Mouse (Mus musculus) neural tube, embryonic 14.5 days (tissue): ENCODE results near the gene Evi5. TPM values are rescaled to one million over a fixed set of nuclear protein-coding genes. Genes with fewer than 3 reads are reported as not detected.

Experiments
- ATAC-seq: fragments of 200-750 bp; cut with Nextera tagmentation; 2 replicates; pipeline ENCODE4 v1.8.0; 2017; ENCODE audit warnings: low read depth, mild to moderate bottlenecking, moderate TSS enrichment, moderate library complexity
- H3K27ac ChIP-seq: fragments of 300-500 bp; sonication (generic); 2 replicates; pipeline ENCODE4 v1.5.1; 2014; ENCODE audit warnings: low read depth, mild to moderate bottlenecking, control low read depth, low read length, moderate library complexity, mixed read lengths
- H3K27me3 ChIP-seq: fragments of 300-500 bp; sonication (generic); 2 replicates; pipeline ENCODE4 v1.6.1; 2014; ENCODE audit warnings: low read length; ENCODE audit not compliant: control insufficient read depth, insufficient read depth
- H3K36me3 ChIP-seq: fragments of 300-500 bp; sonication (generic); 2 replicates; pipeline ENCODE4 v1.6.1; 2014; ENCODE audit warnings: low read length, mixed read lengths; ENCODE audit not compliant: control insufficient read depth, insufficient read depth
- H3K4me1 ChIP-seq: fragments of 300-500 bp; sonication (generic); 2 replicates; pipeline ENCODE4 v1.6.1; 2014; ENCODE audit warnings: low read length; ENCODE audit not compliant: control insufficient read depth, insufficient read depth
- H3K4me2 ChIP-seq: fragments of 300-500 bp; sonication (generic); 2 replicates; pipeline ENCODE4 v1.6.1; 2014; ENCODE audit warnings: mild to moderate bottlenecking, low read depth, low read length, control low read depth
- H3K4me3 ChIP-seq: fragments of 300-500 bp; sonication (generic); 2 replicates; pipeline ENCODE4 v1.5.1; 2014; ENCODE audit warnings: low read depth, low read length, control low read depth, mixed read lengths
- H3K9ac ChIP-seq: fragments of 300-500 bp; sonication (generic); replicated peaks from 2 replicates; pipeline ENCODE4 v1.6.1; 2014; ENCODE audit warnings: low read depth, mild to moderate bottlenecking, control low read depth, low read length, mixed read lengths
- H3K9me3 ChIP-seq: fragments of 300-500 bp; sonication (generic); 2 replicates; pipeline ENCODE4 v1.6.1; 2016; ENCODE audit warnings: low read length; ENCODE audit not compliant: control insufficient read depth
- WGBS: fragments of 180-500 bp; shearing (Covaris S2); extraction: QIAGEN DNeasy Blood & Tissue Kit; methylation state at CpG from one replicate; pipeline ENCODE4 v1.1.7; 2014; 5-methylcytosine and 5-hydroxymethylcytosine counted together
- polyA plus RNA-seq: library from polyadenylated mRNA; unstranded; fragments of >200 nt; fragmentation: Nextera tagmentation; extraction: Ambion mirVana; gene quantifications from 2 replicates; pipeline ENCODE4 v1.2.1, GENCODE M21; 2014

The Evi5 gene
- polyA plus RNA-seq, 1 experiment from 2014 or later, result 59.9 TPM

- Histone ChIP-seq H3K4me2 (no peak overlapping the region), H3K9me3 (no peaks in the 10 kb centered on the region)
- WGBS, result 67% methylated on average over 2 of the region's 2 CpGs
Observed at GRCm38 (mm10) chr5:107866127-107867126, 8.5 kb downstream of the Evi5 start.

GRCm38 (mm10) chr5:107863971-107864370 is 10.9 kb downstream of the Evi5 start:
- no peak overlapping the region for H3K9ac ChIP-seq
- H3K4me2 ChIP-seq, result no peak overlapping the region
- H3K9me3 ChIP-seq, result no peaks in the 10 kb centered on the region
- H3K4me1 ChIP-seq, result peaks cover 2% of the 10 kb centered on the region; the same call in 1 of the 2 replicates
- H3K4me3 ChIP-seq, result no peak overlapping the region
- H3K27ac ChIP-seq, result no peak overlapping the region
- ATAC-seq, result no peak
- no peaks in the 10 kb centered on the region for H3K36me3 ChIP-seq
- no peaks in the 10 kb centered on the region for H3K27me3 ChIP-seq
- 84% methylated on average over 3 of the region's 3 CpGs for WGBS

More at GRCm38 (mm10) chr5:107866127-107867126, 8.5 kb downstream of the Evi5 start:
- no peak for ATAC-seq
- no peaks in the 10 kb centered on the region for H3K36me3 ChIP-seq
- no peak overlapping the region for H3K4me3 ChIP-seq
- H3K4me1 ChIP-seq, result peaks cover 2% of the 10 kb centered on the region; the same call in 1 of the 2 replicates
- no peaks in the 10 kb centered on the region for H3K27me3 ChIP-seq
- no peak overlapping the region for H3K9ac ChIP-seq
- H3K27ac ChIP-seq, result no peak overlapping the region

- Histone ChIP-seq H3K4me2 (no peak overlapping the region), H3K27ac (no peak overlapping the region), H3K27me3 (no peaks in the 10 kb centered on the region), H3K36me3 (no peaks in the 10 kb centered on the region), H3K4me3 (no peak overlapping the region), H3K4me1 (no peaks in the 10 kb centered on the region), H3K9me3 (no peaks in the 10 kb centered on the region), H3K9ac (no peak overlapping the region)
- ATAC-seq, result no peak
- WGBS, result 55% methylated on average over 2 of the region's 2 CpGs
Observed at GRCm38 (mm10) chr5:107858963-107859362, 15.9 kb downstream of the Evi5 start.

- no peak for ATAC-seq
- H3K27me3 ChIP-seq, result no peaks in the 10 kb centered on the region
- no peaks in the 10 kb centered on the region for H3K4me1 ChIP-seq
- H3K9ac ChIP-seq, result no peak overlapping the region
- no peaks in the 10 kb centered on the region for H3K9me3 ChIP-seq
- no peaks in the 10 kb centered on the region for H3K36me3 ChIP-seq
- H3K4me3 ChIP-seq, result no peak overlapping the region
- H3K4me2 ChIP-seq, result no peak overlapping the region
- no peak overlapping the region for H3K27ac ChIP-seq
- 94% methylated on average over 2 of the region's 2 CpGs for WGBS
Observed at GRCm38 (mm10) chr5:107855546-107855945, 19.4 kb downstream of the Evi5 start.

- Histone ChIP-seq H3K27me3 (no peaks in the 10 kb centered on the region), H3K9me3 (no peaks in the 10 kb centered on the region), H3K9ac (no peak overlapping the region), H3K36me3 (no peaks in the 10 kb centered on the region), H3K4me3 (no peak overlapping the region), H3K4me1 (no peaks in the 10 kb centered on the region), H3K4me2 (no peak overlapping the region), H3K27ac (no peak overlapping the region)
- ATAC-seq, result no peak
- 86% methylated on average over 3 of the region's 3 CpGs for WGBS
Observed at GRCm38 (mm10) chr5:107854556-107854955, 20.4 kb downstream of the Evi5 start.

GRCm38 (mm10) chr5:107853807-107854206 is 21.1 kb downstream of the Evi5 start:
- no peak overlapping the region for H3K4me3 ChIP-seq
- H3K36me3 ChIP-seq, result no peaks in the 10 kb centered on the region
- no peaks in the 10 kb centered on the region for H3K9me3 ChIP-seq
- H3K27ac ChIP-seq, result no peak overlapping the region
- H3K9ac ChIP-seq, result no peak overlapping the region
- H3K27me3 ChIP-seq, result no peaks in the 10 kb centered on the region
- H3K4me1 ChIP-seq, result no peaks in the 10 kb centered on the region
- WGBS, result 44% methylated on average over 6 of the region's 6 CpGs
- no peak overlapping the region for H3K4me2 ChIP-seq
- no peak for ATAC-seq

- no peak for ATAC-seq
- Histone ChIP-seq H3K27ac (no peak overlapping the region), H3K4me3 (no peak overlapping the region), H3K4me2 (no peak overlapping the region), H3K36me3 (no peaks in the 10 kb centered on the region), H3K27me3 (no peaks in the 10 kb centered on the region), H3K9ac (no peak overlapping the region), H3K9me3 (no peaks in the 10 kb centered on the region), H3K4me1 (no peaks in the 10 kb centered on the region)
- WGBS, result 92% methylated on average over 4 of the region's 4 CpGs
Observed at GRCm38 (mm10) chr5:107848964-107849363, 25.9 kb downstream of the Evi5 start.

- no peak overlapping the region for H3K9ac ChIP-seq
- 82% methylated on average over 2 of the region's 2 CpGs for WGBS
- no peak overlapping the region for H3K27ac ChIP-seq
Observed at GRCm38 (mm10) chr5:107847817-107848216, 27.1 kb downstream of the Evi5 start.

GRCm38 (mm10) chr5:107847349-107847748 is 27.6 kb downstream of the Evi5 start:
- WGBS, result 83% methylated on average over 5 of the region's 5 CpGs
- Histone ChIP-seq H3K27me3 (no peaks in the 10 kb centered on the region), H3K4me3 (no peak overlapping the region), H3K9ac (no peak overlapping the region), H3K27ac (no peak overlapping the region), H3K36me3 (no peaks in the 10 kb centered on the region), H3K4me2 (no peak overlapping the region), H3K4me1 (no peaks in the 10 kb centered on the region), H3K9me3 (no peaks in the 10 kb centered on the region)
- ATAC-seq, result no peak

More at GRCm38 (mm10) chr5:107847817-107848216, 27.1 kb downstream of the Evi5 start:
- no peak for ATAC-seq
- no peak overlapping the region for H3K4me2 ChIP-seq
- no peaks in the 10 kb centered on the region for H3K36me3 ChIP-seq
- H3K4me3 ChIP-seq, result no peak overlapping the region
- H3K4me1 ChIP-seq, result no peaks in the 10 kb centered on the region
- no peaks in the 10 kb centered on the region for H3K27me3 ChIP-seq
- H3K9me3 ChIP-seq, result no peaks in the 10 kb centered on the region
